Mouse (Mus musculus): ENCODE measurements at regions not wholly inside any gene's neighbourhood (a gene's known extent, or its start where the extent isn't known, plus 50 kb on each side); places are given as distances from the start of the nearest gene placed in this dataset.

DNA sequence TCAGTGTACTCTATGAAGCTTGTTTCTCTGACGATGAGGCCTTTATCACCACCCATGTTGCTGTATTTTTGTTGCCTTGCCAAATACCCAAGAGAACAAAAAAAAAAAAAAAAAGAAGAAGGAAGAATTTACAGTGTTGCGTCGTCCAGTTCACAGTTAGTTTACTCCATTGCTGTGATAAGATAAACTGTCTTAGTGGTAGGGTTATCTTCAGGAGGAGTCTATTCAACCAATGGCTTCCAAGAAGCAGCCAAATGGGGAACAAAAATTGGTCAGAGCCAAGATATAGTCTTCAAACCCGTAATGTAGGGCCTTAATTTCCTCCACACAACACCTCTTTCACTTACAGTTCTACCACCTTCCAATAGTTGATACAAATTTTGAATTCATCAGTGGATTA lies 261.7 kb upstream of the Cobl start:
- no peaks in the 10 kb centered on the region for H3K4me1 ChIP-seq (ENCODE audit: insufficient read depth, low read length)
- H3K9ac ChIP-seq (replicated peaks; ENCODE audit: low read length), result no peak overlapping the region
- no peaks in the 10 kb centered on the region for H3K9me3 ChIP-seq (ENCODE audit: low read length)
- no peak overlapping the region for H3K4me2 ChIP-seq (ENCODE audit: low read depth, low read length)
- no peak for DNase-seq (ENCODE audit: low spot score)
- H3K27me3 ChIP-seq (ENCODE audit: insufficient read depth, low read length), result no peaks in the 10 kb centered on the region
- no peak overlapping the region for H3K4me3 ChIP-seq (ENCODE audit: low read length)
- 85% methylated on average over 4 of the region's 4 CpGs for WGBS
- TF ChIP-seq CTCF (IDR thresholded peaks at IDR 0.05; ENCODE audit: low read depth), result no peak
- no peak for ATAC-seq
- H3K36me3 ChIP-seq (ENCODE audit: insufficient read depth, low read length), result no peaks in the 10 kb centered on the region
- H3K27ac ChIP-seq, result no peak overlapping the region

DNA sequence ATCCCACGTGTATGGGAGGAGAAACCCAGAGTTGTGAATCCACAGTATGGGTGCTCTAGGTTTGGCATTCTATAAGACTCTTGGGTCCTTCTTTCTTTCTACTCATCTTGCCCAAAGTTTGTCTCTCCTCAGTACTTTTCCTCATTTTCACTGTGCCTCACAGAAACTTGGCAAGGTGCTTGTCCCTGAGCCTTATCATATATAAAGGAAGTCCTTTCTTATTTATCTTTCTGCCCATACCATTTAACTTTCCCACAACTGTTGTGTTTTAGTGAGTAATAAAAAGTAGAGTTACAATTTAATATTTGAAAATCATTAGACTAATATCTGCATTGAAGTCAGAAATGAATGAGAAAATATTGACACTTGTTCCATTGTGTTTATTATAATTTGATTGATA lies 257.6 kb upstream of the Cobl start:
- Histone ChIP-seq H3K27me3 (ENCODE audit: insufficient read depth, low read length) (no peaks in the 10 kb centered on the region), H3K9me3 (ENCODE audit: low read length) (no peaks in the 10 kb centered on the region), H3K36me3 (ENCODE audit: insufficient read depth, low read length) (no peaks in the 10 kb centered on the region), H3K9ac (replicated peaks; ENCODE audit: low read length) (no peak overlapping the region), H3K27ac (no peak overlapping the region), H3K4me3 (ENCODE audit: low read length) (no peak overlapping the region), H3K4me2 (ENCODE audit: low read depth, low read length) (no peak overlapping the region), H3K4me1 (ENCODE audit: insufficient read depth, low read length) (no peaks in the 10 kb centered on the region)
- WGBS, result 51% methylated on average over 1 of the region's 1 CpGs
- DNase-seq (ENCODE audit: low spot score), result no peak
- ATAC-seq, result no peak
- no peak for TF ChIP-seq CTCF (IDR thresholded peaks at IDR 0.05; ENCODE audit: low read depth)

DNA sequence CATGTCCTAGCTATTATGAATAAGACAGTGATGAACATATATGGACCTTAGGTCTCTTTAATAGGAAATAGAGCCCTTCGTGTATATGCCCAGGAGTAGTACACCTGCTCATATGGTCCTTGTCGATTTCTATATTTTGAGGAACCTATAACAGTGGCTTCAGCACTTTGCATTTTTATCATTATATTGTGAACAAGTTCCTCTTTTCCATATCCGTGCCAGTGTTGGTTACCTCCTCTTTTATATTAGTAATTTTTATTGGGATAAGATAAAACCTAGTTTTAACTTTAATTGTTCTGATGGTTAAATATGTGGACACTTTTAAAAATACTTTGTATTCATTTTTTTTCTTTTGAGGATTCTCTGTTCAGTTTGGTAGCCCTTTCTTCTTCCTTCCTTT lies 255.4 kb upstream of the Cobl start:
- Histone ChIP-seq H3K9ac (replicated peaks; ENCODE audit: low read length) (no peak overlapping the region), H3K9me3 (ENCODE audit: low read length) (no peaks in the 10 kb centered on the region), H3K4me3 (ENCODE audit: low read length) (no peak overlapping the region), H3K4me2 (ENCODE audit: low read depth, low read length) (no peak overlapping the region), H3K27ac (no peak overlapping the region), H3K27me3 (ENCODE audit: insufficient read depth, low read length) (no peaks in the 10 kb centered on the region), H3K4me1 (ENCODE audit: insufficient read depth, low read length) (no peaks in the 10 kb centered on the region), H3K36me3 (ENCODE audit: insufficient read depth, low read length) (no peaks in the 10 kb centered on the region)
- TF ChIP-seq CTCF (IDR thresholded peaks at IDR 0.05; ENCODE audit: low read depth), result no peak
- WGBS, result 91% methylated on average over 3 of the region's 3 CpGs
- no peak for ATAC-seq
- DNase-seq (ENCODE audit: low spot score), result no peak

DNA sequence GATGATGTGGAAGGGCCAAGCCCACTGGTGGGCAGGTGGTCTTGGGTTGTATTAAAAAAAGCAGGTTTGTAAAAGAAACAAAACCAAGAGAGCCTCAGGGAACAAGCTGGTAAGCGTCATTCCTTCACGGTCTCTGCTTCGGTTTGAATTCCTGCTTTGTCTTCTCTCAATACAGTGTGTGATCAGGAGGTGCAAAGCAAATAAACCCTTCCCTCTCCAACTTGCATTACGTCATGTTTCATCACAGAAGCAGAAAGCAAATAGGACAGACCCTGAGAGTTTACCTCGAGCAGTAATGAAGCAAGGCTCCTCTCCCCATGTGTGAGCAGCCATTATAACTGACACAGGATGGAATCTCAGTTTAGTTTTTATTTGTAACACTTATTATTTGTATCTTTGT lies 231.6 kb upstream of the Cobl start:
- H3K4me3 ChIP-seq (ENCODE audit: low read length), result no peak overlapping the region
- TF ChIP-seq CTCF (IDR thresholded peaks at IDR 0.05; ENCODE audit: low read depth), result no peak
- WGBS, result 38% methylated on average over 5 of the region's 5 CpGs

DNA sequence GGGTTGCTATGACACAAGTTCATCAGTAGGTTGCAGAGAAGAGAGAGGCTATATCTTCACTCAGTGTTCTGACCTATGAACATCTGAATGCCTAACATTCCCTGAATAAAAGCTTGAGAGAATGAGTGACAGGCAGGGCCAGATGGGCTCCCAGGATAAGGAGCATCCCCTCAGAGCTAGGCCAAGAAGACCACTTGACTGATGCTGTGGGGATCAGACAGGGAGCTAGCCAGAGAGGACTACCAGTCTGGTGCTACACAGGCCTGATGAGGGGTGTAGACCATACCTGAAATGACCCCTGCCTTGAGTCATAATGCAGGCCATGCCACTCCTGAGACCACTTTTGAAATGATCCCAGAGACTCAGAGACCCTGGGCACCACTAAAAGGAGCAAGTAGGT lies 228.1 kb upstream of the Cobl start:
- Histone ChIP-seq H3K9me3 (ENCODE audit: low read length) (no peaks in the 10 kb centered on the region), H3K4me3 (ENCODE audit: low read length) (no peak overlapping the region), H3K36me3 (ENCODE audit: insufficient read depth, low read length) (no peaks in the 10 kb centered on the region), H3K9ac (replicated peaks; ENCODE audit: low read length) (no peak overlapping the region), H3K4me1 (ENCODE audit: insufficient read depth, low read length) (no peaks in the 10 kb centered on the region), H3K27me3 (ENCODE audit: insufficient read depth, low read length) (no peaks in the 10 kb centered on the region), H3K4me2 (ENCODE audit: low read depth, low read length) (no peak overlapping the region), H3K27ac (no peak overlapping the region)
- no peak for DNase-seq (ENCODE audit: low spot score)
- ATAC-seq, result no peak
- TF ChIP-seq CTCF (IDR thresholded peaks at IDR 0.05; ENCODE audit: low read depth), result no peak

More for the DNA sequence above, 231.6 kb upstream of the Cobl start:
- Histone ChIP-seq H3K27me3 (ENCODE audit: insufficient read depth, low read length) (no peaks in the 10 kb centered on the region), H3K36me3 (ENCODE audit: insufficient read depth, low read length) (no peaks in the 10 kb centered on the region), H3K4me2 (ENCODE audit: low read depth, low read length) (no peak overlapping the region), H3K9me3 (ENCODE audit: low read length) (no peaks in the 10 kb centered on the region), H3K9ac (replicated peaks; ENCODE audit: low read length) (no peak overlapping the region), H3K27ac (no peak overlapping the region), H3K4me1 (ENCODE audit: insufficient read depth, low read length) (no peaks in the 10 kb centered on the region)
- DNase-seq (ENCODE audit: low spot score) (no peak), ATAC-seq (no peak)

DNA sequence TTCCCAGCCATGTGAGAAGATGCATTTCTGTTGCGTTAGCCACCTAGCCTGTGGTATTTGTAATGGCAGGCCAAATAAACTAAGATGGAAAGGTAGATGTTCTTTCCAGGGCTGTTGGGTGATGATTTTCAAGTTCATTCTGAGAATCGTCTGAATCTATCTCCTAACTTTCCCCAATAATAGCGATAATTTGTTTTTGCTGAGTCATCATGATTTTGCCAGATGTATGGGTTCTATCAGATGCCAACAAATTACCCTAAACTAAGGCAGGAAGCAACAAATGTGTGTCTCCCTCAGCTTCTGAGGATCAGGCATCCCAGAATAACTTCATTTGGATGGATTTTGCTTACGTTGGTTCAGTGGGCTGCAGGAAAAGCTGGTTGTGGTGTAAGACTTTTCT lies 222.0 kb upstream of the Cobl start:
- Histone ChIP-seq H3K9ac (replicated peaks; ENCODE audit: low read length) (no peak overlapping the region), H3K4me2 (ENCODE audit: low read depth, low read length) (no peak overlapping the region), H3K36me3 (ENCODE audit: insufficient read depth, low read length) (no peaks in the 10 kb centered on the region), H3K9me3 (ENCODE audit: low read length) (no peaks in the 10 kb centered on the region), H3K27ac (no peak overlapping the region), H3K4me1 (ENCODE audit: insufficient read depth, low read length) (no peaks in the 10 kb centered on the region), H3K27me3 (ENCODE audit: insufficient read depth, low read length) (no peaks in the 10 kb centered on the region), H3K4me3 (ENCODE audit: low read length) (no peak overlapping the region)
- WGBS, result 97% methylated on average over 4 of the region's 4 CpGs
- DNase-seq (ENCODE audit: low spot score), result no peak
- TF ChIP-seq CTCF (IDR thresholded peaks at IDR 0.05; ENCODE audit: low read depth), result no peak
- ATAC-seq, result no peak

DNA sequence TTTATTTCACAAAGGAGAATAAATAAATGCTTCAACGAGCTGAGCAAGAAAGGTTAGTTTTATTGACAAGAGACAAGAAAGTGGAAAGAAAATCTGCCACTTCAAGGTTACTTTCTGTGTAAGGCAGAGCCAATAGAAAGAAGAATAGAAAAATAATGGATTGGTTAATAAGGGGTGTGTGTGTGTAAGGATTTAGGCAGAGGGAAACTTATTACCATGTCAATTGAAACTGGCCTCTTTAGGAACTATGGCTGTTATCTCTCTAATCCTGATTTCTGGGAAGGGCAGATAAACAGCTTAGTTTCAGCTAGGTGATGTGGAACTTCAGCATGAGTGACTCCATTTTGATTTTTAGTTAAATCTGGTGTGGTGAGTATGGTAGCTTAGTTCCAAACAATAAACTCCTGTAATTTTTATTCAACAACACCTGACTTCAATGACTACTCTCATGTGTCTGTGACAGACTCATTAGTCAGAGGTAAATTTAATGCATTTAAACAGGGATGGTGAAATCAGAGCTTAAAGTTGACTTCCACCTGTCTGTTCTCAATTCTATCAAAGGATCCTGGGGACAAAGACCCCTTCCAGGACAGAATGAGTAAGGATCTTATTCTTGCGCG lies 197.2 kb upstream of the Cobl start:
- Histone ChIP-seq H3K9ac (replicated peaks; ENCODE audit: low read length) (no peak overlapping the region), H3K27me3 (ENCODE audit: insufficient read depth, low read length) (no peaks in the 10 kb centered on the region), H3K9me3 (ENCODE audit: low read length) (no peaks in the 10 kb centered on the region), H3K4me2 (ENCODE audit: low read depth, low read length) (no peak overlapping the region), H3K27ac (no peak overlapping the region), H3K36me3 (ENCODE audit: insufficient read depth, low read length) (no peaks in the 10 kb centered on the region), H3K4me3 (ENCODE audit: low read length) (no peak overlapping the region), H3K4me1 (ENCODE audit: insufficient read depth, low read length) (no peaks in the 10 kb centered on the region)
- ATAC-seq, result no peak
- 83% methylated on average over 3 of the region's 3 CpGs for WGBS
- DNase-seq (ENCODE audit: low spot score), result no peak
- TF ChIP-seq CTCF (IDR thresholded peaks at IDR 0.05; ENCODE audit: low read depth), result no peak

All from hindbrain, postnatal 0 days (tissue).